Mouse (Mus musculus): Measurements from ENCODE around the gene Pcolce2.

- TF ChIP-seq CTCF (IDR thresholded peaks at IDR 0.05; ENCODE audit: borderline replicate concordance, extremely low read depth, insufficient read depth, insufficient read length) = no peak
- TF ChIP-seq POLR2A (IDR thresholded peaks at IDR 0.05; ENCODE audit: borderline replicate concordance, extremely low read depth, insufficient read depth, insufficient read length, poor library complexity, severe bottlenecking) = no peak
Measured at GRCm38 (mm10) chr9:95588070-95588469, 49.3 kb upstream of the Pcolce2 start.

All from brain, embryonic 14.5 days (tissue).